Mouse (Mus musculus) layer of hippocampus, postnatal 10 days (tissue): ENCODE results near the gene Nipal1. TPM values are rescaled to one million over a fixed set of nuclear protein-coding genes. Genes with fewer than 3 reads are reported as not detected.

Experiments used
- total RNA-seq, 2 experiments: library from RNA; stranded (reverse); gene quantifications; 2 replicates each; pipeline ENCODE4 v1.2.3; 2021

The Nipal1 gene
- total RNA-seq, 2 experiments from 2014 or later: not detected

Other genes starting within 250 kb of the Nipal1 start
- gene Corin, start 143.3 kb upstream of the Nipal1 start, total RNA-seq: under 1 TPM in 1 of 2 experiments, not detected in 1; 0.16 TPM
- gene Nfxl1, start 88.1 kb upstream of the Nipal1 start, total RNA-seq: 10 to 100 TPM; 17.6 to 18.0 TPM
- gene Zar1, start 66.5 kb upstream of the Nipal1 start, total RNA-seq: 1 to 10 TPM in 1 of 2 experiments, under 1 TPM in 1; 0.66 to 1.8 TPM
- gene Gm5868, start 60.2 kb upstream of the Nipal1 start, total RNA-seq: 1 to 10 TPM; 1.9 to 2.2 TPM
- gene Cnga1, start 3.5 kb upstream of the Nipal1 start, total RNA-seq: not detected
- gene Txk, start 105.0 kb downstream of the Nipal1 start, total RNA-seq: under 1 TPM in 1 of 2 experiments, not detected in 1; 0.11 TPM
- 1 to 10 TPM; 2.1 to 2.4 TPM for gene Tec, start 220.7 kb downstream of the Nipal1 start, total RNA-seq